Mouse (Mus musculus) liver, adult 2 months (tissue): ENCODE data around the gene Psmd7.

Experiments
- CTCF ChIP-seq: fragments of 200-500 bp; IDR thresholded peaks from 2 replicates; pipeline ENCODE4 v1.5.1; 2011; ENCODE audit warnings: low read depth, low read length, control low read depth
- POLR2A ChIP-seq: fragments of 200-500 bp; IDR thresholded peaks from 2 replicates; pipeline ENCODE4 v1.6.1; 2011; ENCODE audit warnings: low read length, control low read depth; ENCODE audit not compliant: insufficient read depth; ENCODE audit errors: extremely low read depth

GRCm38 (mm10) chr8:107571486-107572135, 16.7 kb downstream of the Psmd7 start:
- no peak for TF ChIP-seq CTCF
- no peak for TF ChIP-seq POLR2A
